Mouse (Mus musculus) cerebellum, postnatal 10 days (tissue): ENCODE results near the gene Dnah1.

Experiments used
- DNase-seq, 2 experiments: peaks; one replicate each; pipeline ENCODE4 v3.0.0; 2021; ENCODE audit warnings: mixed read lengths in 2 of 2

Gene Dnah1

GRCm38 (mm10) chr14:31233070-31233995 is 90.4 kb downstream of the Dnah1 start:
- no peak for DNase-seq

GRCm38 (mm10) chr14:31232404-31233069 is 91.2 kb downstream of the Dnah1 start:
- DNase-seq: no peak

DNA sequence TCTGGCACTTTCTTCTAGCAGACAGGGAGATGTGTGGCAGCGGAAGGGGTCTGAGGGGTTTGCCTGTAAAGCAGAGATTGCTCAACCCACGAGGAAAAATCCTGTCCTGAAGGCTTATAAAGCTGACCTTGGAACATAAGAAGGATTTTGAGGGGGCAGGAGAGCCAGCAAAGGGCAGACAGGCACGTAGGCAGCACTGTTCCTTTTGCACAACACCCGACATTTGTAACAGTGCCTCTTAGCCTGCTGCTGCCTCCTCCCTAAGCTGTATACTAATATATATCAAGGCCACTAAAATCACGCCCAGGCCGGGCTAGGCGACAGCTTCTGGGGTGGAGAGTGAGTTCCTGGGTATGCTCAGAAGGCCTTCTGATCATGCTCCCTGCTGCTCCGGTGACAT is 93.3 kb downstream of the Dnah1 start:
- DNase-seq: no peak

DNA sequence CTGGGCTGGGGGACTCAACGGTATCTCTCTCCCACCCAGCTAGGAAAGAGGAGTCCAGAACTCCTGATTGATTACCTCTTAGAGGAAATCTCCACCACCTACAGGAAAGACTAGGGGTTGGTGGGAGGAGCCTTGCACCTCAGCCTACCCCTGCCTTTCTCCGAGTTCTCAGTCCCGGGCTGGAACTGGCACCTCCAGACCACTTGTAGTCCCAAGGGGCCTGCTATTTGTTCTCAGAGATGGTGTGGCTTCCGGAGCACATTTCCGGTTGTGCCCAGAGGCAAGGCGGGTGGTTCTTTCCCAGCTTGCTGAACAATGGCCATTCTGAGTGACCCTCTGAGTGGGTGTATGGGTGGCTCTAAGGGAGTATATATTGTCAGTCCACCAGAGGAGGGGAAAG is 95.5 kb downstream of the Dnah1 start:
- no peak for DNase-seq

GRCm38 (mm10) chr14:31226978-31227377 is 96.7 kb downstream of the Dnah1 start:
- DNase-seq: peak; percentile 71 to 82

DNA sequence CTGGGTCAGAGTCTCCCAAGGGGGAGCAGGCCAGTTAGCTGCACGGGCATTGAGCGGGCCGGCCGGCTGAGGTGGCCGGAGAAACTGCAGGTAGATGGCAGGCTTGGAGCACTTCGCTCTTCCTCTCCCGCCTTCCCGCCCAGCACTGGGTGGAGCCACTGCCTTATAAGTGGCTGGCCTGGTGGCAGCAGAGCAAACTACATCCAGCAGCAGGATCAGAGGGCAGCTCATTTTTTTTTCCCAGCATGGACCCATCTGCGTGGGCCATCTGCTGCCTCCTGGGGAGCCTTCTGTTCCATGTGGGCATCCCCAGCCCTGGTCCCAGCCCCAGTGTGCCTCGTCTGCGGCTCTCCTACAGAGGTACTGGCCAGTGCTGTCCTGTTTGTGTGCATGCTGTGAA is 106.0 kb downstream of the Dnah1 start, which contains the start of gene Sema3g:
Gene Sema3g (plus strand): TSS at position 195 of the 400 bp plus-strand sequence.
- DNase-seq: peak; percentile 85 to 88

- no peak for DNase-seq
These were observed 106.8 kb downstream of the Dnah1 start, which contains the start of gene Nisch for GRCm38 (mm10) chr14:31216846-31217245. TSS of gene Nisch (minus strand) at chr14:31216946.

GRCm38 (mm10) chr14:31215157-31216002 is 108.3 kb downstream of the Dnah1 start:
- DNase-seq: peak; percentile 91 to 94

GRCm38 (mm10) chr14:31214684-31215083 is 109.0 kb downstream of the Dnah1 start:
- no peak for DNase-seq

DNA sequence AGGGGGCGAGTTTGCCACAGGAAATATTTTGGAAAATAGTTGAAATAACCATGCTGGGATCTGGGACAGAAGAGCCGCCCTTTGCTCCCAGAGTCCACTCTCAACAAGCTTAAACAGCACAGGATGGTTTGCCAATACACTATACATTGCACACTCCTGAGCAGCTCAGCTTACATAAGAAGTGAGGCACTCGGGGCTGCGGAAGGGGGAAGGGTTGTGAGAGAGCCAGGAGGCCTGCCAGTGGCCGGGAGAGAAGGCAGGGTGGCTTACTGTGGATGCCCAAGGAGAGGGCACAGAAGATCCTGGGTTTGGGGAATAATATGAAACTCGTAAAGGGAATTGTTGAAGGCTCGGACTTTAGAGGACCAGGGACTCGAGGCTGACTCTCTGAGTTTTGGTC is 109.8 kb downstream of the Dnah1 start:
- no peak for DNase-seq

GRCm38 (mm10) chr14:31212499-31212898 is 111.2 kb downstream of the Dnah1 start:
- no peak for DNase-seq

GRCm38 (mm10) chr14:31211854-31212253 is 111.8 kb downstream of the Dnah1 start:
- no peak for DNase-seq
